Mouse (Mus musculus) intestine, embryonic 15.5 days (tissue): ENCODE data around the gene Camk1. TPM values are rescaled to one million over a fixed set of nuclear protein-coding genes. Genes with fewer than 3 reads are reported as not detected.

Experiments used
- ATAC-seq: fragments of 200-750 bp; cut with Nextera tagmentation; 2 replicates; pipeline ENCODE4 v1.8.0; 2017; ENCODE audit warnings: moderate TSS enrichment, moderate library complexity
- H3K27ac ChIP-seq: fragments of 300-500 bp; sonication (generic); 2 replicates; pipeline ENCODE4 v1.5.1; 2015; ENCODE audit warnings: mild to moderate bottlenecking, inconsistent platforms
- H3K27me3 ChIP-seq: fragments of 300-500 bp; sonication (generic); replicated peaks from 2 replicates; pipeline ENCODE4 v1.6.1; 2015; ENCODE audit warnings: inconsistent platforms
- H3K36me3 ChIP-seq: fragments of 300-500 bp; sonication (generic); 2 replicates; pipeline ENCODE4 v1.6.1; 2015; ENCODE audit warnings: inconsistent platforms
- H3K4me1 ChIP-seq: fragments of 300-500 bp; sonication (generic); replicated peaks from 2 replicates; pipeline ENCODE4 v1.6.1; 2015; ENCODE audit warnings: inconsistent platforms
- H3K4me2 ChIP-seq: fragments of 300-500 bp; sonication (generic); replicated peaks from 2 replicates; pipeline ENCODE4 v1.6.1; 2015; ENCODE audit warnings: mild to moderate bottlenecking, inconsistent platforms
- H3K4me3 ChIP-seq: fragments of 300-500 bp; sonication (generic); replicated peaks from 2 replicates; pipeline ENCODE4 v1.5.1; 2015; ENCODE audit warnings: inconsistent platforms
- H3K9ac ChIP-seq: fragments of 300-500 bp; sonication (generic); 2 replicates; pipeline ENCODE4 v1.6.1; 2015; ENCODE audit warnings: inconsistent platforms
- H3K9me3 ChIP-seq: fragments of 300-500 bp; sonication (generic); 2 replicates; pipeline ENCODE4 v1.6.1; 2016; ENCODE audit warnings: inconsistent platforms
- WGBS: fragments of 180-500 bp; shearing (Covaris S2); methylation state at CpG from one replicate; pipeline ENCODE4 v1.1.7; 2015; 5-methylcytosine and 5-hydroxymethylcytosine counted together
- polyA plus RNA-seq: library from polyadenylated mRNA; unstranded; fragments of >200 nt; fragmentation: Nextera tagmentation; extraction: Ambion mirVana; gene quantifications from 2 replicates; pipeline ENCODE4 v1.2.1, GENCODE M21; 2015

Gene Camk1
- polyA plus RNA-seq: 75.2 and 75.4 TPM in 2 replicates

DNA sequence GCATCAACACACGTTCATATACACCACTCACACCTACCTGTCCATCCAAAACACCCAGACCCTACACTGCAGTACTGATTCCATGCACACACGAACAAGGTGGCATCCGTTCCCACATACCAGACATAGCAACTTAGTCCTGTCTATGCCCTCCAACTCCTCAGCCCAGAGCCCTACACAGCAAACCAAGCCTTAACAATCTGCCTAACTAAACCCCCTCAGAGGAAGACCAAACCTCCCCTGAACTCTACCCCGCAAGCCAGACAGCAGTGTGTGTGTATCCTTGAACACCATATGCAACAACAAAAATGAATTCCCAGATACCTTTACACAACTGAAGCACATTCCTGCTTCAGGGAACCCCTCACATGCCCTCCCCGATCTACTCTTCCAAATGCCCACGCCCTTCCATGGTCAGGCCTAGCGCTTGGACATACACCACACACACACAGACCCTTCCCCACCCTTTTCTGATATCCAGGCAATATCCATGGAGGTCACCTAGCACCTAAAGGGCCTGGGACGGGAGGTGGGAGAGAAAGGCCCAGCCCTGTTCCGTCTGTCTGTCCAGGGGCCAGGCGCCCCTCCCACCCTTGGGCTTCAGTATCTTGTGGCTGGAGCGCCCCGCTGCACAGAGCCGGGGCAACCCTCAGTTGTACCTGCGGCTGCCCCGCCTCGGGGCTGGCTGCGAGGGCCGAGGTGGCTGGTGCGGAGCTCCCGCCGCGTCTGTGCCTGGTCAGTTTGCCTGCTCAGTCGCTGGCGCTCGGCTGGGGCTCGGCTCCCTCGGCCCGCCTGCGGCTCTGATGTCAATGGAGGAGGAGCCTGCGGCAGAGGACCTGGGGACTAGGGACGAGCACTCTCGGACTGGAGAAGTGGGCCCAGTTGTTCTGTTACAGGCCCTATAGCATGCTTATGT lies at the start of gene Camk1:
Camk1 (minus strand) TSS at position 808 of the 916 bp plus-strand sequence.
- peak within 1 kb of the TSS; percentile 84 for H3K4me2 ChIP-seq
- peaks cover 20% of the 10 kb centered on the region for H3K4me1 ChIP-seq
- no peaks in the 10 kb centered on the region for H3K9me3 ChIP-seq
- WGBS: 11% methylated on average over 32 of the region's 32 CpGs
- no peaks in the 10 kb centered on the region for H3K27me3 ChIP-seq
- peak within 1 kb of the TSS; percentile 49 for H3K27ac ChIP-seq
- peak; percentile 94 for ATAC-seq
- peak within 1 kb of the TSS; percentile 72 for H3K4me3 ChIP-seq
- H3K9ac ChIP-seq: peak within 1 kb of the TSS; percentile 94
- H3K36me3 ChIP-seq: 0 out of 2 replicates have a peak, but pooled peaks cover 12% of the 10 kb centered on the region

DNA sequence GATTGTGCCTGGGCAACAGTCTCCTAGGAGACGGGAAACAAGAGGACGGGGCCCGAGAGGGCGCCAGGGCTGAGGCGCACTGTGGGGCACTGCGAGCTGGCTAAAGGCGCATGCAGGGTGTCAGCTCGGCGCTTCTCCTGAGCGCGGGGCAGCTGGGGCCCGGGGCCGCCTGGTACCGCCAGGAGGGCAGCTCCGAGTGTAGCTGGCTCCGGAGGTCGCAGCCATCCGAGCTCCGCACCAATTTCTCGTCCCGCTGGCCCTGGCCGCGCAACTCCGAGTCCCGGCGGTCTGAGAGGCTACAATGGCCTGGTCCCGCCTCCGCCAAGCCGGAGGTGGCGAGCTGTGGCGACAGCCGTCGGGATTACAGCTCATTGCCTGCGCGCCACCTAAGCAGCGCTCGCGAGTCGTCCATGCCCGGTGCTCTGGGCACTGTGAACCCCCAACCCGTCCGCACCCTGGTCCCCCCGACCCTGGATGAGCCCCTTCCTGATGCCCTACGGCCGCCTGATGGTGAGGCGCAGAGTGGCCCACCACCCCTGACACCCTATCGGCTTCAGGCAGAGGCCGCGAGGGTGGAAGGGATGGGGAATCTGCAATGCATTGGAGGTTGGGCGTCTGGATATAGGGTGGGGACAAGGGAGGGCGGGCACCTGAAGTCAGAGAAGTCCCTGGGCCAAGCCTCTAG lies 48.7 kb upstream of the Camk1 start:
- Histone ChIP-seq H3K9me3 (no peaks in the 10 kb centered on the region), H3K27ac (0 out of 2 replicates have a peak overlapping the region, but pooled peaks have one; percentile 22), H3K4me2 (peak overlapping the region; percentile 96), H3K4me1 (peaks cover 11% of the 10 kb centered on the region), H3K4me3 (peak overlapping the region; percentile 45), H3K9ac (peak overlapping the region; percentile 57), H3K27me3 (no peaks in the 10 kb centered on the region), H3K36me3 (peaks cover 25% of the 10 kb centered on the region)
- ATAC-seq: peak; percentile 84
- 2% methylated on average over 51 of the region's 51 CpGs for WGBS

DNA sequence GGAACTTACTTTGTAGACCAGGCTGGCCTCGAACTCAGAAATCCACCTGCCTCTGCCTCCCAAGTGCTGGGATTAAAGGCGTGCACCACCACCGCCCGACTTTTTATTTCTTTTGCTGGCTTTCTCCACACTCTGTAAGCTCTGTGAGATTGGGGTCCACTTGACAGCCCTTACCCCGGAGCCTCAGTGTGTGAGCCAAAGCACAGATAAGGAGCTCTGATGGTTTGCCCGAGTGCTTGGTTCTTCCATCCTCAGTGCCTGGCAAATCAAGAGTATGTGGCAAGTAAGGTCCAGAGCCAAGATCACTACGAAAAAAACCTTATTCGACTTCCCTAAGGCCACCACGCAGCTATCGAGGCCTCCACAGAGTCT lies 48.2 kb upstream of the Camk1 start:
- Histone ChIP-seq H3K4me1 (peaks cover 11% of the 10 kb centered on the region), H3K9ac (peak overlapping the region; percentile 57; the same call in 1 of the 2 replicates), H3K9me3 (no peaks in the 10 kb centered on the region), H3K36me3 (peaks cover 27% of the 10 kb centered on the region), H3K27me3 (no peaks in the 10 kb centered on the region), H3K27ac (no peak overlapping the region), H3K4me2 (peak overlapping the region; percentile 96), H3K4me3 (peak overlapping the region; percentile 45)
- 31% methylated on average over 10 of the region's 10 CpGs for WGBS
- ATAC-seq: peak; percentile 13; the same call in 1 of the 2 replicates

- Histone ChIP-seq H3K27ac (no peak overlapping the region), H3K9ac (no peak overlapping the region), H3K4me2 (no peak overlapping the region), H3K27me3 (no peaks in the 10 kb centered on the region), H3K4me1 (peaks cover 11% of the 10 kb centered on the region), H3K36me3 (peaks cover 33% of the 10 kb centered on the region), H3K9me3 (no peaks in the 10 kb centered on the region), H3K4me3 (no peak overlapping the region)
- WGBS: 84% methylated on average over 3 of the region's 3 CpGs
- no peak for ATAC-seq
Observed at GRCm38 (mm10) chr6:113390715-113391114, 46.9 kb upstream of the Camk1 start.

- peaks cover 47% of the 10 kb centered on the region for H3K36me3 ChIP-seq
- no peak within 1 kb of the TSS for H3K4me2 ChIP-seq
- no peak within 1 kb of the TSS for H3K27ac ChIP-seq
- H3K9ac ChIP-seq: no peak within 1 kb of the TSS
- H3K4me3 ChIP-seq: no peak within 1 kb of the TSS
- ATAC-seq: no peak
- H3K4me1 ChIP-seq: peaks cover 15% of the 10 kb centered on the region
- H3K9me3 ChIP-seq: no peaks in the 10 kb centered on the region
- no peaks in the 10 kb centered on the region for H3K27me3 ChIP-seq
- 57% methylated on average over 8 of the region's 8 CpGs for WGBS
Observed at GRCm38 (mm10) chr6:113388960-113389359, 45.2 kb upstream of the Camk1 start, which contains the start of gene Ttll3. Gene Ttll3 (plus strand): TSS chr6:113389260.

DNA sequence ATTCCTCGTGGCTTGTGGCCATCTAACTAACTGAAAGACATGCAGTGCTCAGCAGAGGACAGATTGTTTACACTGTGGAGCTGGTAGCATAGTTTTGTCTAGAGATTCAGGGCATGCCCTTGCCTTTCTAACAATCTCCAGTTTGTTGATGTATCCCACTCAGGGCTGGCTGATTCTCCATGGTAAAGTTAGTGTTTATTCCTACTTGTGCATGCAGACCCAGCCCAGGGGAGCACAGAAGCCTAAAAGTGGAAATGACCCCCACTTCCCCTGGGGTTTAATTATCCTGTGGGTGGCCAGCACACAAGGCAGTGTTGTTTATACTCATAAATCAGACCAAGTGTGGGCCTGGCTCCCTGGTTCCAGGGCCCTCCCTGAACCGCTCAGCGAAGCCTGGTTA lies 42.2 kb upstream of the Camk1 start:
- Histone ChIP-seq H3K4me1 (0 out of 2 replicates have a peak, but pooled peaks cover 4% of the 10 kb centered on the region), H3K4me3 (no peak overlapping the region), H3K9ac (no peak overlapping the region), H3K4me2 (no peak overlapping the region), H3K27ac (no peak overlapping the region), H3K27me3 (no peaks in the 10 kb centered on the region), H3K36me3 (peaks cover 63% of the 10 kb centered on the region), H3K9me3 (no peaks in the 10 kb centered on the region)
- ATAC-seq: 0 out of 2 replicates have a peak, but pooled peaks have one; percentile 34
- 40% methylated on average over 3 of the region's 3 CpGs for WGBS

- 60% methylated on average over 11 of the region's 11 CpGs for WGBS
Observed at GRCm38 (mm10) chr6:113385160-113385714, 41.5 kb upstream of the Camk1 start.

DNA sequence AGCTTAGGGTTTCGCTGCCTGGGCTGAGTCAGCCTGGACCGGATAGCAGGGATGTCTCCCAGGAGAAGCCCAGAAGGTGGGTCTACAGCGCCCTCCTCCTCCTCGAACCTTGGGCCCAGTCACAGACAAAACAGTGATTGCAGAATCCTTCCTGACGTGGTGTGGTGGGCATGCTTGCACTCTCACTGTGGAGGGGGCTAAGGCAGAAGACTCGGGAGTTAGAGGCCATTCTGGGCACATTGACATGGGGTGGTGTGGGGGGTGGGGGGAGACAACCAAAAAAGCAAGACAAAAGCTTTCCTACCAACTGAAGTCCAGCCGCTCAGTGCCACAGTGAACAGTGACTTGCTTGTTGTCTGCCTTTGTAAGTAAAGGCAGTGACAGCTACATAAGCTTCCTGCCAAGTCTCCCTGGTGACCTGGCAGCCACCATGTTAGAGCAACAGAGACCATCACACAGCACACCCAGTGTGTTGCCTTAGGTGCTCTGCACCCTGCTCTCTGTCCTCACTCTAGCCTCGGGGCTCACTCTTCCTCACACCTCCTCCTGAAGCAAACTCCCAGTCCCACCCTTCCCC lies 40.7 kb upstream of the Camk1 start:
- no peak overlapping the region for H3K4me3 ChIP-seq

More at GRCm38 (mm10) chr6:113385160-113385714, 41.5 kb upstream of the Camk1 start:
- H3K9me3 ChIP-seq: no peaks in the 10 kb centered on the region
- 0 out of 2 replicates have a peak overlapping the region, but pooled peaks have one; percentile 7 for H3K27ac ChIP-seq
- H3K27me3 ChIP-seq: no peaks in the 10 kb centered on the region
- no peak for ATAC-seq
- peaks cover 69% of the 10 kb centered on the region for H3K36me3 ChIP-seq
- no peak overlapping the region for H3K9ac ChIP-seq
- H3K4me3 ChIP-seq: no peak overlapping the region
- H3K4me2 ChIP-seq: no peak overlapping the region
- 0 out of 2 replicates have a peak, but pooled peaks cover 4% of the 10 kb centered on the region for H3K4me1 ChIP-seq

DNA sequence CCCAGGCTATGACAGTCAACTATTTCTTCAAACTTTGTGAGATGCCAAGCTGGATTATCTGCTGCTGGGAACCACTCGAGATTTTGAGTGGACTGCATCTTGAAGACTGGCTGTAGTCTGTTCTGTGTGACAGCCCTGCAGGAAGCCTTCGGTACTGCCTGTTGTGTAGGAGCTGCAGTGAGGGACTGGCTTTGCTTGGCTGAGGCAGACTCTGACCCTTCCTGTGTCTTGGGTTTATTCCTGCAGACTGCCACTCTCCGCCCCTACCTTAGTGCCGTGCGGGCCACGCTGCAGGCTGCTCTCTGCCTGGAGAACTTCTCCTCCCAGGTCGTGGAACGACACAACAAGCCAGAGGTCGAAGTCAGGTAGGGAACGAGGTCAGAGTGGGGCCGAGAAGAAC lies 36.7 kb upstream of the Camk1 start:
- Histone ChIP-seq H3K27me3 (no peaks in the 10 kb centered on the region), H3K4me2 (no peak overlapping the region), H3K4me1 (peaks cover 18% of the 10 kb centered on the region), H3K4me3 (no peak overlapping the region), H3K9me3 (no peaks in the 10 kb centered on the region), H3K36me3 (peaks cover 39% of the 10 kb centered on the region), H3K9ac (no peak overlapping the region), H3K27ac (no peak overlapping the region)
- no peak for ATAC-seq
- 91% methylated on average over 11 of the region's 11 CpGs for WGBS

More for the DNA sequence above, 40.7 kb upstream of the Camk1 start:
- no peak for ATAC-seq
- no peaks in the 10 kb centered on the region for H3K27me3 ChIP-seq
- 90% methylated on average over 8 of the region's 8 CpGs for WGBS
- no peak overlapping the region for H3K27ac ChIP-seq
- no peaks in the 10 kb centered on the region for H3K9me3 ChIP-seq
- no peak overlapping the region for H3K9ac ChIP-seq
- peaks cover 9% of the 10 kb centered on the region for H3K4me1 ChIP-seq
- H3K36me3 ChIP-seq: peaks cover 61% of the 10 kb centered on the region
- H3K4me2 ChIP-seq: no peak overlapping the region

- no peak for ATAC-seq
- H3K9me3 ChIP-seq: no peaks in the 10 kb centered on the region
- H3K4me2 ChIP-seq: peak overlapping the region; percentile 71
- no peak overlapping the region for H3K27ac ChIP-seq
- no peaks in the 10 kb centered on the region for H3K27me3 ChIP-seq
- H3K4me3 ChIP-seq: peak overlapping the region; percentile 99
- H3K36me3 ChIP-seq: peaks cover 40% of the 10 kb centered on the region
- H3K4me1 ChIP-seq: peaks cover 14% of the 10 kb centered on the region
- 73% methylated on average over 6 of the region's 6 CpGs for WGBS
- peak overlapping the region; percentile 93 for H3K9ac ChIP-seq
Observed at GRCm38 (mm10) chr6:113379246-113379645, 35.5 kb upstream of the Camk1 start.

DNA sequence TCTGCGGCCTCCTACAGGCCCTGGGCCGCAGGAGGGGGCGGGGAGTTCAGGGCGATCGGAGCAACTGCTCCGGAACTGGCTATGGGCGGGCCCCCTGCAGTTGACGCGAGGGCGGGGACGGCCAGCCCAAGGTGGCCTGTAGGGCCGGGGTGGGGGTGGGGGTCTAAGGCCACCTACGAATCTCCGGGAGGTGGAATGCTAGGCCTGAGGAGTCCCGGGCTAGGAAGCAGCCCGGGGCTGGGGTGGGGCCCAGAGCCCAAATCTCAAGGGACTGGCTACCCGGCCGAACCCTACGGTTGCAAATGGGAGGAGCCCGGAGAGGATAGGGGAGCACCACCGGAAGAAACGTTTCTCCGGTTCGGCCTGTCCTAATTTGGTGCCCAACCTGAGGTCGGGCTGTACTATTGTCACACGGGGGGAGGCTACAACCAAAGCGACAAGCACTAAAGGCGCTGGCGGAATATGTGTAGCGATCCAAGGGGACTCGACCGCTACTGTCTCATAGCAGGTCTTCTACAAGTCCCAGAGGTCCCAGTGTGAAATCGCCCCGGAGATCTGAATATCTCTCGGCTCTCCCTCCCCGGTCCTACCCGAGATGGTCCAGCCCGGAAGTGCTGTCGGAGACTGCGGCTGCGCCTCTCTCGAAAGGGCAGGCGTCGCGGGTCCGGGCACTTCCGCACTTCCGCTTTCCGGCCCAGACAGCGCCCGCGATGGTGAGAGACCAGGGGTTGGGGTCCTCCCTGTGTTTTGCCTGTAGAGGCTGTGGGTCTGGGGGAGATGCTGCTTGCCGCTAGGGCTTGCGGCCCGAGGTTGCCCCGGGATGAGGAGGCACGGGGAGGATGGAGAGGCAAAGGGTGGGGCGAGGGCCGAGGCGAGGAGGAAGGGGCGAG lies 34.0 kb upstream of the Camk1 start, which contains the start of the genes Tada3 and Arpc4:
Tada3 (minus strand) TSS at position 388 of the 890 bp plus-strand sequence.
Arpc4 (plus strand) TSS at position 620 of the 890 bp plus-strand sequence.
- WGBS: under 1% methylated on average over 61 of the region's 61 CpGs

More for the DNA sequence above, 34.0 kb upstream of the Camk1 start, which contains the start of the genes Tada3 and Arpc4:
- H3K4me2 ChIP-seq: peak within 1 kb of the TSS; percentile 71
- H3K4me3 ChIP-seq: peak within 1 kb of the TSS; percentile 99
- peak within 1 kb of the TSS; percentile 93 for H3K9ac ChIP-seq
- no peaks in the 10 kb centered on the region for H3K27me3 ChIP-seq
- no peaks in the 10 kb centered on the region for H3K9me3 ChIP-seq
- peak within 1 kb of the TSS; percentile 96 for H3K27ac ChIP-seq
- H3K36me3 ChIP-seq: peaks cover 41% of the 10 kb centered on the region
- peaks cover 14% of the 10 kb centered on the region for H3K4me1 ChIP-seq
- ATAC-seq: peak; percentile 96
